Mouse (Mus musculus) neural tube, embryonic 14.5 days (tissue): ENCODE measurements around the gene Oaz2. TPM values are rescaled to one million over a fixed set of nuclear protein-coding genes. Genes with fewer than 3 reads are reported as not detected.

Experiments used
- ATAC-seq: fragments of 200-750 bp; cut with Nextera tagmentation; 2 replicates; pipeline ENCODE4 v1.8.0; 2017; ENCODE audit warnings: low read depth, mild to moderate bottlenecking, moderate TSS enrichment, moderate library complexity
- H3K27ac ChIP-seq: fragments of 300-500 bp; sonication (generic); 2 replicates; pipeline ENCODE4 v1.5.1; 2014; ENCODE audit warnings: low read depth, mild to moderate bottlenecking, control low read depth, low read length, moderate library complexity, mixed read lengths
- H3K27me3 ChIP-seq: fragments of 300-500 bp; sonication (generic); 2 replicates; pipeline ENCODE4 v1.6.1; 2014; ENCODE audit warnings: low read length; ENCODE audit not compliant: control insufficient read depth, insufficient read depth
- H3K36me3 ChIP-seq: fragments of 300-500 bp; sonication (generic); 2 replicates; pipeline ENCODE4 v1.6.1; 2014; ENCODE audit warnings: low read length, mixed read lengths; ENCODE audit not compliant: control insufficient read depth, insufficient read depth
- H3K4me1 ChIP-seq: fragments of 300-500 bp; sonication (generic); 2 replicates; pipeline ENCODE4 v1.6.1; 2014; ENCODE audit warnings: low read length; ENCODE audit not compliant: control insufficient read depth, insufficient read depth
- H3K4me2 ChIP-seq: fragments of 300-500 bp; sonication (generic); 2 replicates; pipeline ENCODE4 v1.6.1; 2014; ENCODE audit warnings: mild to moderate bottlenecking, low read depth, low read length, control low read depth
- H3K4me3 ChIP-seq: fragments of 300-500 bp; sonication (generic); 2 replicates; pipeline ENCODE4 v1.5.1; 2014; ENCODE audit warnings: low read depth, low read length, control low read depth, mixed read lengths
- H3K9ac ChIP-seq: fragments of 300-500 bp; sonication (generic); replicated peaks from 2 replicates; pipeline ENCODE4 v1.6.1; 2014; ENCODE audit warnings: low read depth, mild to moderate bottlenecking, control low read depth, low read length, mixed read lengths
- H3K9me3 ChIP-seq: fragments of 300-500 bp; sonication (generic); 2 replicates; pipeline ENCODE4 v1.6.1; 2016; ENCODE audit warnings: low read length; ENCODE audit not compliant: control insufficient read depth
- WGBS: fragments of 180-500 bp; shearing (Covaris S2); extraction: QIAGEN DNeasy Blood & Tissue Kit; methylation state at CpG from one replicate; pipeline ENCODE4 v1.1.7; 2014; 5-methylcytosine and 5-hydroxymethylcytosine counted together
- polyA plus RNA-seq: library from polyadenylated mRNA; unstranded; fragments of >200 nt; fragmentation: Nextera tagmentation; extraction: Ambion mirVana; gene quantifications from 2 replicates; pipeline ENCODE4 v1.2.1, GENCODE M21; 2014

Gene Oaz2
- polyA plus RNA-seq, 1 experiment from 2014 or later = 254 TPM

- ATAC-seq = no peak
- Histone ChIP-seq H3K4me3 (no peak overlapping the region), H3K36me3 (peaks cover 39% of the 10 kb centered on the region), H3K9me3 (no peaks in the 10 kb centered on the region), H3K4me1 (peaks cover 7% of the 10 kb centered on the region; the same call in 1 of the 2 replicates), H3K9ac (no peak overlapping the region), H3K27me3 (no peaks in the 10 kb centered on the region), H3K4me2 (no peak overlapping the region), H3K27ac (no peak overlapping the region)
- WGBS = 74% methylated on average over 3 of the region's 3 CpGs
These were observed 27.8 kb downstream of the Oaz2 start for GRCm38 (mm10) chr9:65695646-65696045.

GRCm38 (mm10) chr9:65696337-65696736 is 28.5 kb downstream of the Oaz2 start:
- H3K9me3 ChIP-seq = no peaks in the 10 kb centered on the region
- peaks cover 7% of the 10 kb centered on the region; the same call in 1 of the 2 replicates for H3K4me1 ChIP-seq
- no peak overlapping the region for H3K4me3 ChIP-seq
- no peaks in the 10 kb centered on the region for H3K27me3 ChIP-seq
- no peak overlapping the region for H3K9ac ChIP-seq
- H3K4me2 ChIP-seq = no peak overlapping the region
- no peak for ATAC-seq
- H3K36me3 ChIP-seq = peaks cover 41% of the 10 kb centered on the region
- H3K27ac ChIP-seq = no peak overlapping the region

DNA sequence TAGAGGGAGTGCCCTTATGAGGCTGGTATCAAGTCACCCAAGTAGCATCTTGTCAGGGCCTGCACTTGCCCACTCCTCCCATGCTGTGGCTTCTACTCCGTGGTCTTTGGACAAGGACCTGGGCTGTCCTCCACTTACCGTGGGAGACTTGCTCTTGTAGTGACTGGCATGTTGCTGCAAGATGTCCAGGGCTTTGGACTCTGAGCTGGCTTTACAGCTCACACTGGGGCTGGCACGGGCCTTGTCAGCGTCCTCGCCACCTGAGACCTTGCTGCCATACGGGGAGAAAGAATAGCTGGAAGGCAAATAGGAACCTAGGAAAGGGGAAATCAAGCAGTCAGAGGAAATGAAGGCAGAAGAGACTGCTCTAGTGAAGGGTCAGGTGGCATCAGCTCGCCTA is 29.6 kb downstream of the Oaz2 start:
- H3K4me2 ChIP-seq = no peak overlapping the region
- no peak overlapping the region for H3K27ac ChIP-seq
- peaks cover 7% of the 10 kb centered on the region; the same call in 1 of the 2 replicates for H3K4me1 ChIP-seq
- H3K9ac ChIP-seq = no peak overlapping the region
- no peak for ATAC-seq
- no peak overlapping the region for H3K4me3 ChIP-seq
- H3K36me3 ChIP-seq = peaks cover 44% of the 10 kb centered on the region
- H3K9me3 ChIP-seq = no peaks in the 10 kb centered on the region
- WGBS = 70% methylated on average over 7 of the region's 7 CpGs
- H3K27me3 ChIP-seq = no peaks in the 10 kb centered on the region

GRCm38 (mm10) chr9:65697992-65698391 is 30.2 kb downstream of the Oaz2 start:
- no peak overlapping the region for H3K4me2 ChIP-seq
- peaks cover 7% of the 10 kb centered on the region; the same call in 1 of the 2 replicates for H3K4me1 ChIP-seq
- H3K36me3 ChIP-seq = peaks cover 48% of the 10 kb centered on the region
- ATAC-seq = no peak
- H3K4me3 ChIP-seq = no peak overlapping the region
- H3K27ac ChIP-seq = no peak overlapping the region
- no peak overlapping the region for H3K9ac ChIP-seq
- H3K9me3 ChIP-seq = no peaks in the 10 kb centered on the region
- no peaks in the 10 kb centered on the region for H3K27me3 ChIP-seq

- Histone ChIP-seq H3K4me1 (peaks cover 7% of the 10 kb centered on the region; the same call in 1 of the 2 replicates), H3K4me3 (no peak overlapping the region), H3K27me3 (no peaks in the 10 kb centered on the region), H3K9me3 (no peaks in the 10 kb centered on the region), H3K27ac (no peak overlapping the region), H3K4me2 (no peak overlapping the region), H3K9ac (no peak overlapping the region), H3K36me3 (peaks cover 45% of the 10 kb centered on the region)
- WGBS = 90% methylated on average over 6 of the region's 6 CpGs
- ATAC-seq = no peak
These were observed 32.7 kb downstream of the Oaz2 start for GRCm38 (mm10) chr9:65700504-65700903.

- H3K27me3 ChIP-seq = no peaks in the 10 kb centered on the region
- no peak overlapping the region for H3K4me3 ChIP-seq
- H3K9me3 ChIP-seq = no peaks in the 10 kb centered on the region
- H3K4me2 ChIP-seq = no peak overlapping the region
- H3K36me3 ChIP-seq = peaks cover 43% of the 10 kb centered on the region
- no peak overlapping the region for H3K9ac ChIP-seq
- no peak overlapping the region for H3K27ac ChIP-seq
- ATAC-seq = no peak
- WGBS = 96% methylated on average over 9 of the region's 9 CpGs
- H3K4me1 ChIP-seq = no peaks in the 10 kb centered on the region
These were observed 34.5 kb downstream of the Oaz2 start for GRCm38 (mm10) chr9:65702286-65702685.

DNA sequence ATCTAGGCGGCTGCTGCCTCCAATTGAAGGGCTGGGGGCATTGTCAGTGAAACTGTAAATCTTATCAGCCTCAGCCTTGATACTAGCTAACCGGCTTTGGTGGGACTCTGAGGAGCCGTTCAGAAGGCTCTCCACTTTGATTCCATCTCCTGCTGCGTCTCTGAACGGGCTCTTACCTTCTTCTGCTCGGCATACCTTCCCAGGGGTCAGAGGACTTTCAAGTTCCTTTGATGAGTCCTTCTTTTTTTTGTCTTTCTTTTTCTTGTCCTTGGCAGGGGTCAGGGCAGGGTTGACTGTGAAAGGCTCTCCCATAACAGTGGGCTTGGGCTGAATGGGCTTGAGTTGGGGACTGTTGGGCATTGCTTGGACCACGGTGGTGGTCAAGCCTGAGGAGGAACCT is 35.4 kb downstream of the Oaz2 start:
- Histone ChIP-seq H3K9ac (no peak overlapping the region), H3K4me2 (no peak overlapping the region), H3K36me3 (peaks cover 37% of the 10 kb centered on the region), H3K27ac (no peak overlapping the region), H3K4me1 (no peaks in the 10 kb centered on the region), H3K27me3 (no peaks in the 10 kb centered on the region), H3K9me3 (no peaks in the 10 kb centered on the region), H3K4me3 (no peak overlapping the region)
- no peak for ATAC-seq
- WGBS = 71% methylated on average over 7 of the region's 7 CpGs

DNA sequence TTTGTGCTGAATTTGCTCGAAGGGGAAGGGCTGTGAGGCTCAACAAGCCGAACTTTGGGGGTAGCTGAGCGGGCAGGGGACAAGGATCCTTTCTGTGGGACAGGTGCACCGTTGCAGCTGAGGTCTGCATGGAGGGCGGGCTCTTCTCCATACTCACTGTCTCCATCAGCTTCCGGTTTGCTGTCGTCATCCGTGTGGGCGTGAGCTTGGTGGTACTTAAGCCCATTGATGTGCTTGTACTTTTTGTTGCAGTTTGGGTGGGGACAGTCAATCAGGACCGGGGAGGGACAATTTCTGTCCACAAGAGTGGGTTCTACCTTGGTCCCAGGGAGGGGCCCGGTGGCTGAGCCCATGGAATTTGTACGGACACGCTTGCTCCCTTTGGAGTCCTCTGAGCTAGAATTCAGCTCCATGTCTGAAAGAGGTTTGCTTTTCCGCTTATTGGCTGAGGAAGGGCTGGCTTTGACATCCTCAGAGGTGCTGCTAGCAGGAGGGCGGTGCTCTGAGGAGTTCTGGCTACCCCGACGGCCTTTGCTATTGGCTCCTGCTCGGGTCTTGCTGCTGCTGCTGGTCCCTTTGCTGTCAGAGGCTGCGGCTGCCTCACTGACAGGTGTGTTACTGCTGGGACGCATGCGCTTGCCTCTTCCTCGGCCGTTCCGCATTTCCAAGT is 36.3 kb downstream of the Oaz2 start:
- Histone ChIP-seq H3K4me2 (no peak overlapping the region), H3K36me3 (peaks cover 35% of the 10 kb centered on the region), H3K9ac (no peak overlapping the region), H3K9me3 (no peaks in the 10 kb centered on the region), H3K27me3 (no peaks in the 10 kb centered on the region), H3K4me1 (no peaks in the 10 kb centered on the region), H3K27ac (no peak overlapping the region), H3K4me3 (no peak overlapping the region)
- WGBS = 89% methylated on average over 24 of the region's 24 CpGs
- no peak for ATAC-seq

- WGBS = 91% methylated on average over 5 of the region's 5 CpGs
- Histone ChIP-seq H3K9me3 (no peaks in the 10 kb centered on the region), H3K9ac (no peak overlapping the region), H3K36me3 (no peaks in the 10 kb centered on the region), H3K27ac (no peak overlapping the region), H3K27me3 (no peaks in the 10 kb centered on the region), H3K4me2 (no peak overlapping the region), H3K4me1 (peaks cover 15% of the 10 kb centered on the region), H3K4me3 (no peak overlapping the region)
- ATAC-seq = no peak
These were observed 50.4 kb downstream of the Oaz2 start for GRCm38 (mm10) chr9:65718195-65718594.
